Comparison of ENCODE assay signal across 14 mouse cellular contexts in genomic region chr1:75937331-75937730, GRCm38 (mm10).
DNase-seq lines count a peak whose midpoint lies in the region; ATAC-seq and TF ChIP-seq lines count a peak whose summit lies in the region.
"Had no signal": no experiment of that assay in that cellular context is flagged by ENCODE, and none has a peak within 500 bp of the region (broad histone marks: within the 10 kb centered on the region; RNA-seq: fewer than 3 reads in every experiment).

No protein-coding gene starts in this region.

- H3K4me3 ChIP-seq in heart, embryonic 10.5 days = no peak overlapping the region
- H3K4me3 ChIP-seq in lung, embryonic 14.5 days (ENCODE audit: low read depth, low read length) = no peak overlapping the region
- H3K4me3 ChIP-seq in lung, adult 2 months (replicated peaks; ENCODE audit: extremely low read depth, low read depth, low read length) = no peak overlapping the region
- H3K4me3 ChIP-seq in hindbrain, embryonic 12.5 days = no peak overlapping the region
- H3K4me3 ChIP-seq: midbrain, embryonic 10.5 days had no signal

- H3K27me3 ChIP-seq in heart, embryonic 10.5 days (ENCODE audit: insufficient read depth, poor library complexity, severe bottlenecking) = no peaks in the 10 kb centered on the region
- no peaks in the 10 kb centered on the region for H3K27me3 ChIP-seq in lung, embryonic 14.5 days (ENCODE audit: insufficient read depth, low read length)
- no peaks in the 10 kb centered on the region for H3K27me3 ChIP-seq in hindbrain, embryonic 12.5 days

- no peak overlapping the region for H3K27ac ChIP-seq in heart, embryonic 10.5 days
- peak overlapping the region; percentile 50; the same call in 1 of the 2 replicates for H3K27ac ChIP-seq in lung, embryonic 14.5 days (ENCODE audit: low read depth)
- no peak overlapping the region for H3K27ac ChIP-seq in hindbrain, embryonic 12.5 days
- H3K27ac ChIP-seq: hindbrain, postnatal 0 days; midbrain, embryonic 10.5 days had no signal

- no peak for TF ChIP-seq POLR2A in lung, adult 2 months (IDR thresholded peaks at IDR 0.05; ENCODE audit: borderline replicate concordance, extremely low read depth, low read depth, low read length)

- H3K36me3 ChIP-seq in heart, embryonic 10.5 days = no peaks in the 10 kb centered on the region
- no peaks in the 10 kb centered on the region for H3K36me3 ChIP-seq in lung, embryonic 14.5 days (ENCODE audit: insufficient read depth)
- H3K36me3 ChIP-seq in hindbrain, embryonic 12.5 days = no peaks in the 10 kb centered on the region
- H3K36me3 ChIP-seq: midbrain, embryonic 10.5 days had no signal

- peaks cover 21% of the 10 kb centered on the region for H3K4me1 ChIP-seq in heart, embryonic 10.5 days
- no peaks in the 10 kb centered on the region; the same call in none of the 2 replicates for H3K4me1 ChIP-seq in lung, embryonic 14.5 days (ENCODE audit: insufficient read depth)
- H3K4me1 ChIP-seq in lung, adult 2 months (ENCODE audit: control insufficient read depth, insufficient read depth, low read length) = 0 out of 2 replicates have a peak, but pooled peaks cover 2% of the 10 kb centered on the region
- no peaks in the 10 kb centered on the region; the same call in 1 of the 2 replicates for H3K4me1 ChIP-seq in hindbrain, embryonic 12.5 days
- H3K4me1 ChIP-seq: midbrain, embryonic 10.5 days had no signal

- no peak for TF ChIP-seq CTCF in lung, embryonic 14.5 days (IDR thresholded peaks at IDR 0.05; ENCODE audit: low read depth)
- no peak for TF ChIP-seq CTCF in lung, adult 2 months (IDR thresholded peaks at IDR 0.05; ENCODE audit: insufficient read depth, low read length)

- no peak overlapping the region for H3K9ac ChIP-seq in lung, embryonic 14.5 days
- no peak overlapping the region for H3K9ac ChIP-seq in hindbrain, embryonic 12.5 days

- intact Hi-C loops in heart, postnatal 36 days (cut with DNase I) = loop anchor here (2.0 to 10.0 kb wide), 4 partner anchors 55 to 1007 kb away; no protein-coding TSS in a partner anchor

- ATAC-seq in lung, embryonic 14.5 days (ENCODE audit: insufficient read depth) = no peak
- no peak for ATAC-seq in hindbrain, embryonic 12.5 days (ENCODE audit: low FRiP score)
- ATAC-seq: forebrain, embryonic 16.5 days; hindbrain, postnatal 0 days had no signal

- no peak overlapping the region for H3K4me2 ChIP-seq in lung, embryonic 14.5 days
- no peak overlapping the region for H3K4me2 ChIP-seq in hindbrain, embryonic 12.5 days (replicated peaks)

- no peaks in the 10 kb centered on the region for H3K9me3 ChIP-seq in heart, embryonic 10.5 days
- H3K9me3 ChIP-seq in lung, embryonic 14.5 days (ENCODE audit: low read depth, low read length) = no peaks in the 10 kb centered on the region
- H3K9me3 ChIP-seq in hindbrain, embryonic 12.5 days (replicated peaks) = no peaks in the 10 kb centered on the region
- H3K9me3 ChIP-seq: midbrain, embryonic 10.5 days had no signal

- peak; percentile 53 for DNase-seq in heart, embryonic 10.5 days (ENCODE audit: low spot score)
- no peak for DNase-seq in heart, postnatal 36 days
- peak; percentile 67 for DNase-seq in lung, embryonic 14.5 days
- no peak for DNase-seq in lung, adult 2 months
- peak; percentile 20 for DNase-seq in lung, postnatal 10 days
- DNase-seq in liver = no peak
- DNase-seq: B cell, adult 2 months; cerebellum, adult 11 months; kidney, adult 18-20 months; kidney, postnatal 10 days had no signal

- 73% methylated on average over 5 of the region's 5 CpGs for WGBS in heart, embryonic 10.5 days
- WGBS in lung, embryonic 14.5 days = 53% methylated on average over 5 of the region's 5 CpGs
- 58% methylated on average over 5 of the region's 5 CpGs for WGBS in lung, adult 2 months
- 78% methylated on average over 5 of the region's 5 CpGs for WGBS in hindbrain, embryonic 12.5 days

Comparison
In these comparisons a context has a peak if more than half of its experiments do, and no peak if none do; other contexts are left out.
1. DNase-seq: peak in heart, embryonic 10.5 days (single experiment), lung, embryonic 14.5 days (single experiment) and lung, postnatal 10 days (single experiment); none in heart, postnatal 36 days (0 of 2), lung, adult 2 months (single experiment) and liver (single experiment).